Mouse (Mus musculus) erythroblast, embryonic 14.5 days (primary cell): ENCODE results near the gene Ipcef1.

Experiments
- GATA1 ChIP-seq: IDR thresholded peaks from 2 replicates; pipeline ENCODE4 v1.6.1; 2012; ENCODE audit warnings: low read length, inconsistent platforms, mixed read lengths
- TAL1 ChIP-seq: IDR thresholded peaks from 3 replicates; pipeline ENCODE4 v1.6.1; 2012; ENCODE audit warnings: low read length, inconsistent platforms, mixed read lengths

- TF ChIP-seq GATA1, result no peak
- TF ChIP-seq TAL1, result no peak
These were observed 125.6 kb downstream of the Ipcef1 start for GRCm38 (mm10) chr10:6926724-6927123.
